Mouse (Mus musculus) E14TG2a.4 (cell line): ENCODE data around the gene Dab2ip.

ENCODE experiments used
- H3K27me3 ChIP-seq: 2 replicates; pipeline ENCODE4 v1.6.1; 2014; ENCODE audit warnings: low read length, control low read depth; ENCODE audit not compliant: insufficient read depth
- H3K36me3 ChIP-seq: 2 replicates; pipeline ENCODE4 v1.6.1; 2014; ENCODE audit warnings: low read length, control low read depth; ENCODE audit not compliant: insufficient read depth
- H3K4me1 ChIP-seq: replicated peaks from 2 replicates; pipeline ENCODE4 v1.6.1; 2014; ENCODE audit warnings: low read depth, low read length, control low read depth
- H3K4me3 ChIP-seq: replicated peaks from 2 replicates; pipeline ENCODE4 v1.5.1; 2014; ENCODE audit warnings: mild to moderate bottlenecking, low read length
- H3K9me3 ChIP-seq: 2 replicates; pipeline ENCODE4 v1.6.1; 2014; ENCODE audit warnings: low read length, control low read depth
- CTCF ChIP-seq: conservative IDR thresholded peaks from 2 replicates; pipeline ENCODE4 v1.5.1; 2014; ENCODE audit warnings: low read length
- NANOG ChIP-seq: IDR thresholded peaks from 2 replicates; pipeline ENCODE4 v1.6.1; 2014; ENCODE audit warnings: borderline replicate concordance, low read length, mixed read lengths
- POU5F1 ChIP-seq: IDR thresholded peaks from 2 replicates; pipeline ENCODE4 v1.6.1; 2014; ENCODE audit warnings: low read length, borderline replicate concordance

Gene Dab2ip

DNA sequence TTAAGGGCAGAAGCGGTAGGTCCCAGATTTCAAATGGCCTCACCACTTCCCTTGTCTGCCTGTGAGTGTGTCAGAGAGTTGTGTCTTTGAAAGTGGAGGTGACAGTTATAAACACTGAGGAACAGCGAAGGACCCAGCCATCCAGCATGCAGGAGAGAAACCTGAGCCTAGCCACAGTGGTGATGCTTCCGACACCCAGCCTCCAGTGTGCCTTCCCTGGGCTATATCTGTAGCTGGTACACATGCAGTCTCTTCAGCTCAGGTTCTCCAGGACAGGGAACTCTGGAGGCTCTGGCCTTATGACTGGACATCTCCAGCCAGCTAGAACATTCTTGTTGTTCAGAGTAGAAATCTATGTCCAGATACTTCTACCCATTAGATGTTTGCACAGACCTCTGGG lies 25.9 kb downstream of the Dab2ip start:
- Histone ChIP-seq H3K4me3 (no peak overlapping the region), H3K36me3 (no peaks in the 10 kb centered on the region), H3K9me3 (no peaks in the 10 kb centered on the region), H3K27me3 (peaks cover 94% of the 10 kb centered on the region), H3K4me1 (peaks cover 52% of the 10 kb centered on the region)
- no peak for TF ChIP-seq NANOG

GRCm38 (mm10) chr2:35588368-35588767 lies 30.3 kb downstream of the Dab2ip start:
- Histone ChIP-seq H3K4me1 (peaks cover 39% of the 10 kb centered on the region), H3K27me3 (peaks cover 91% of the 10 kb centered on the region), H3K36me3 (no peaks in the 10 kb centered on the region), H3K4me3 (peak overlapping the region; percentile 48), H3K9me3 (no peaks in the 10 kb centered on the region)
- TF ChIP-seq POU5F1 (no peak), CTCF (no peak), NANOG (no peak)

DNA sequence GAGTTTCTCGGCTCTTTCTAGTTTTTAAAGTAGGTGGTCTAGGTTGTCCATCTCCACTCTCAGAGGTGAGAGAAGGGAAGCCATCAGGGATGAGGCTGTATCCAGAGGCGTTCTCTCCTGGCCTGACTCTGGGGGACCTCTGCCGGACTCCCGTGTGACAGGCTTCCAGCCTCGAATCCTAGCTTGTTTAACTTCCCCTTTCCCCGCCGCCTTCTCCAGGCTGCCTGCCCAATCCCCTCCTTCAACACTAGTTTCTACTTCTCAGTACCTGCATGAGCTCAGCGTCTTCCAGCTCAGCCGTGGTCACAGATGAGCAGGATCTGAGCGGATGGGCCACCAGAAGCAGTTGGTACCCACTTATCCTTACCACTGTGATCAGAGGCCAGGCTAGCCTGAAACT lies 31.3 kb downstream of the Dab2ip start:
- no peaks in the 10 kb centered on the region for H3K36me3 ChIP-seq
- H3K4me1 ChIP-seq = peaks cover 35% of the 10 kb centered on the region
- TF ChIP-seq NANOG (no peak), CTCF (no peak), POU5F1 (no peak)
- H3K9me3 ChIP-seq = no peaks in the 10 kb centered on the region
- H3K4me3 ChIP-seq = no peak overlapping the region
- H3K27me3 ChIP-seq = peaks cover 89% of the 10 kb centered on the region

DNA sequence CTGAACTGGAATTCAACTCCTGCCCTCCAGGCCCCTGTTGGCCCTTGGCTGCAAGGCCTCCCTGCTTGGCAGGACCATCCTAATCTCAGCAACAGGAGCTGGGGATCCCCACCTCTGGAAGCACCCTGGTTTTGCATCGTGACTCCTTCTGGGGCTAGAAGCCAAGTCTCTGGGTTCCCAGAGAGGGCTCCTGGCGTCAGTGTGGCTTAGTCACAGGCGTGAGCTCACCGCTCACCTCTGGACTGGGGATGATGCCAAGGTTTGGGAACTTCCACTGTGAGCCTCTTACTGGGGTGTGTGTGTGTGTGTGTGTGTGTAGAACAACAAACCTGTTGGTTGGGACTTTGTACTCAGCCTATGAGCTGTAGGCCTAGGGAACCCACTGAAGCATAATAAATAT lies 31.7 kb downstream of the Dab2ip start:
- H3K27me3 ChIP-seq = peaks cover 88% of the 10 kb centered on the region
- H3K4me1 ChIP-seq = peaks cover 33% of the 10 kb centered on the region
- TF ChIP-seq NANOG (no peak), CTCF (no peak), POU5F1 (no peak)
- H3K36me3 ChIP-seq = no peaks in the 10 kb centered on the region
- no peak overlapping the region for H3K4me3 ChIP-seq
- H3K9me3 ChIP-seq = no peaks in the 10 kb centered on the region

DNA sequence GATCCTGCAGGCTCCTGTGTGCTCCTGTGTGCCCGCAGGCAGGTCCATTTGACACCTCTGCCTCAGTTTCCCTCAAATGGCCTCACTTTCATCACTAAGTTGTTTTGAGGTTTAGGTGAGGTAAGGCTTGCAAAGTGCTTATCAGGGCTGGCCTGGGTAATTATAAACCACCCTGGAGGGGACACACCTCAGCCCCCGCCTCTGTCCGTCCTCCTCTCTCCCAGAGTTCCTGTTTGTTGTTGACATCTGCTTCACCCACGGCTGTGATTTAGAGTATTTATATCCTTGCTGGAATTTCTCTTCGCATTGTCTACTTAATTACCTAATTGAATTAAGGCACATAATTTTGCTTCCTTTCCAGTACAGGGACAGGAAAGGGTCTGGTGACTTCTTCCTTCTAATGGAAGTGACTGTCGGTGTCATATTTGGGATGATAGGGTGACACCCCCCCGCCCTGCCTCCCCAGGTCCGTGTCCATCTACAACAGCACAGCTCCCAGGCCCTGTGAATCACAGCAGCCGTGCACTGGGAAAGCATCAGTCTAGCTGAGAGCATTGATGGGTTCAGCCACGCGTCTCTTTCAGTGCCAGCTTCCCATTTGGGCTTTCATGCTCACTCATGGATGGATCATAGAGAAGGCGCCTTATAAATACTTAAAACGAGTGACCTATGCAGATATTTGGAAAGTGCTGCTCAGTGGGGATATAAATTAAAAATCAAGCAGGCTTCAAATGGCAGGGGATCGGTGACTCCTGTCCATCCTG lies 34.1 kb downstream of the Dab2ip start:
- TF ChIP-seq CTCF (no peak), NANOG (no peak), POU5F1 (no peak)
- Histone ChIP-seq H3K9me3 (no peaks in the 10 kb centered on the region), H3K36me3 (no peaks in the 10 kb centered on the region), H3K4me1 (peaks cover 51% of the 10 kb centered on the region), H3K4me3 (no peak overlapping the region), H3K27me3 (peaks cover 65% of the 10 kb centered on the region)

- Histone ChIP-seq H3K9me3 (no peaks in the 10 kb centered on the region), H3K4me1 (peaks cover 56% of the 10 kb centered on the region), H3K4me3 (no peak overlapping the region), H3K27me3 (peaks cover 57% of the 10 kb centered on the region), H3K36me3 (no peaks in the 10 kb centered on the region)
- TF ChIP-seq POU5F1 (no peak), NANOG (no peak), CTCF (no peak)
Observed at GRCm38 (mm10) chr2:35592725-35593392, 34.8 kb downstream of the Dab2ip start.

- Histone ChIP-seq H3K4me3 (no peak overlapping the region), H3K27me3 (peaks cover 49% of the 10 kb centered on the region), H3K9me3 (no peaks in the 10 kb centered on the region), H3K36me3 (no peaks in the 10 kb centered on the region), H3K4me1 (peaks cover 47% of the 10 kb centered on the region)
- TF ChIP-seq NANOG (no peak), CTCF (no peak), POU5F1 (no peak)
Observed at GRCm38 (mm10) chr2:35593889-35594288, 35.8 kb downstream of the Dab2ip start.

DNA sequence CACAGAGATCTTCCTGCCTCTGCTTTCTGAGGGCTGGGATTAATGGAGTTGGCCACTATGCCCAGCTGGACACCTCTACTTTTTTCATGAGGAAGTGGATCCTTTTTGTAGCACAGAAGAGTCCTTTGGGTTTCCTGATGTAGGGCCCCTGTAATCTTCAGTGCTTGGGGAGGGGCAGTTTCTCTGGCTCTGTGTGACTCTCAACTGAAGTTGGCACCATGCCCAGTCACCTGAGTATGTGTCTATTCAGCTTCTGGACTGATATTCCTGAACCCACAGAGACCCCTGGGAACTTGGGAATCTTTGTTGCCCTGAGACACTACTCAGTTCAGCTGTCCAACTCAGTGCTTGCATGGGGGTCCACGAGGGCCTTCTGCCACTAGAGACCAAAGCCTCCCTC lies 37.0 kb downstream of the Dab2ip start:
- H3K4me1 ChIP-seq = peaks cover 44% of the 10 kb centered on the region
- TF ChIP-seq POU5F1 (no peak), NANOG (no peak), CTCF (no peak)
- H3K9me3 ChIP-seq = no peaks in the 10 kb centered on the region
- no peaks in the 10 kb centered on the region for H3K36me3 ChIP-seq
- no peak overlapping the region for H3K4me3 ChIP-seq
- peaks cover 38% of the 10 kb centered on the region for H3K27me3 ChIP-seq

DNA sequence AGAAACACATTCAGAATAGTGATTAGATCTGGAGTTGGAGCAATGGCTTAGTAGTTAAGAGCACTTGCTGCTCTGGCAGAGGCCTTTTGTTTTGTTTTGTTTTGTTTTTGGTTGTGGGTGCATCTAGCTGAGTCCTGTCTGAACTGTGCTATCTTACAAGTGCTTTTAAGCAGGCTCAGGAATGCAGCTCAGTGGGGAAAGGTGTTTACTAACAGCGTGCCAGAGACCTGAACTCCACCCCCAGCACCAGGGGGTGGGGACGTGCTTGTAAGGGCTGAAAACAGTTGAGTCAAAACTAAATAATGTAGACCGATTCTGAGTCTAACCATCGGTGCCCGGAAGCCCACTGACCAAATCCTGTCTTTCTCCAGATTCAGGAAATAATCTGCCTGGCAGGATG lies 37.7 kb downstream of the Dab2ip start:
- TF ChIP-seq POU5F1 (no peak), CTCF (no peak), NANOG (no peak)
- H3K36me3 ChIP-seq = no peaks in the 10 kb centered on the region
- H3K4me3 ChIP-seq = no peak overlapping the region
- peaks cover 34% of the 10 kb centered on the region for H3K27me3 ChIP-seq
- no peaks in the 10 kb centered on the region for H3K9me3 ChIP-seq
- H3K4me1 ChIP-seq = peaks cover 50% of the 10 kb centered on the region
